Mouse (Mus musculus) ovary, postnatal 14 days (tissue): ENCODE results near the gene Bmpr1b.

ENCODE experiments used
- DNase-seq: peaks from one replicate; pipeline ENCODE4 v3.0.0; 2022; ENCODE audit warnings: low spot score

Bmpr1b gene

DNA sequence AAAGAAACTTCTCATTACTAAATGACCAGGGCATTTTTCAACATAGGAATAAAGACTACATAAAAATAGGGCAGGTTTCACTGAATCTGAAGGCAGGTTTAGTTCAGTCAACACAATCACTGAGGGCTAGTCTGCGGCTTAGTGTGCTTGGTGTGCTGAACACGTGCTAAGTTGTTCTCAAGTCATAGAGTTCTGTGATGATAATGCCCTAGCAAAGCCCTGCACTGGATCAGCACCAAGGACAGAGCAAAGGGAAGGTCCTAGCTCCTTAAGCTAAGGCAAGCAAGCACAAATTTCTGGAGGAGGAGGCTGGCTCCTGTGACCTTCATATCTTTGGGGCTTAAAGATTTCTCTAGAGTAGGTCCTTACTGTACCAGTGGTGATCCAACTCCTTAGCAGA, 357.9 kb downstream of the Bmpr1b start:
- peak; percentile 48 for DNase-seq

DNA sequence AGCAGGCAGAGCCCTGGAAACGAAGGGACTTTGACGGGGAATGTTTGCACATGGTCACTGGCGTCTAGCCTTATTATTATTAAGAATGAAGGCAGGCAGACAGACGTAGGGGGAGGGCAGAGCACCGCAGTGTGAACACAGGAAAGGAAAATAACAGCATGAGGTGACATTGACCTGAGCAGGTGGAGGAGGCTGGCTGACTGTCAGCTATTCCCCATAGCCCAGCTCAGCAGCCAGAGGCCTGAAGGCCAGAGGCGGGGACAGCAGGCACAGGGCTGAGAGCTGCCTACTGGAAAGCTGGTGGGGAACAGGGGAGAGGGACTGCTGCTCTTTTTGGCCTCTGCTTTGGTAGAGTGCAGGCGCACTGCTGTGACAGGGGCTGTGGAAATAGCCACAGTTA, 358.3 kb downstream of the Bmpr1b start:
- DNase-seq: no peak

DNA sequence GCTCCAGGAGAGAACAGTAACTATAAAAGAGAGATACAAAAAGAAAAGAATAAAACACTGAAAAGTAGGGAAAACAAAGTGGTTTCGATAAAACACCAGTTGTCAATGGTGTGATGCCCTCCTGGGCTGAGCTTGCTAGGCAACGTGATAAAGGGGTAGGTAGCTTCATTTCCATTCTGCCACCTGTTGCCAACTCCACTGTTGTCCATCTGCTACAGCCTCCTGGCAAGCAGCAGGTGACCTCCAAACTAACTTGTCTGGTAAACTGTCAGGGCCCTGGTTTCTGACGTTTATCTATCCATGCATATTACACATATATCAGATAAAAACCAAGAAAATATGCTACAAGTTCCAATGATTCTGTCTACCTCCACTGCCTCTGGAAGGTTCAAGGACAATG, 359.6 kb downstream of the Bmpr1b start:
- no peak for DNase-seq

DNA sequence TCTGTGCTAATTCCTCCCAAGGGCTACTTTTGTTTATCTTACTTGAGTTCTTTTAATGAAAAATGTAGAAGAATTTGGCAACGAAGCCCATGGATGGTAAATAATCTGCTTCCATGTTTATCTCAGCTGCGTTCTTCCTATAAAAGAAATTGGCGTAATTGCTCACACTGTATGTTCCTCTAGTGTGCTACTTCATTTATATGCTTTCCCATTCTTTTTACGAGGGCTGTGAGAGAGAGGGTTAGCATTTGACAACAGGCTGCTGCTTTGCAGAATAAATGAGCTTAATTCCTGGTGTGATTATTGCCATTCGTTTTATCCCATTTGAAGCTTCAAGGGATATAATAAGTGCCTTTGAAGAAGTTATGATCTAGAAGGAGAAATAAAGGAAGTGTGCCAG, 365.1 kb downstream of the Bmpr1b start:
- no peak for DNase-seq

DNA sequence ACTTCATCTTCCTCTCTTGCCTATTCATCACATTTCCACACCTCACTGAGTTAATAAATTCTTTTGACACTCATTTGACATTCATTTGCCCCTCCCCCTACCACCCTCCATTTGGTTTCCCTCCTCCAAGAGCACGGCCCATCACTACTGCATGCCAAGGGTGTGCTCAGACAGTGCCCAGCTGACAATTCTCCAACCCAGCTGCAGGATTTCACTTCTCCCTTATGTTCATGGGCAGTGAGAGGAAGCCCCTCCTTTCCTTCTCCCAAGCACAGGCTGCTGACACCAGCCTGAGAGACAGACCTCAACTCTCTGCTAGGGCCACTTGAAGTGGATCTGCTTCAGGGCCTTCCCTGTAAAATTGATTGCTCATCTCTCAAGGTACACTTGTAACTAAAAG, 371.4 kb downstream of the Bmpr1b start:
- no peak for DNase-seq

DNA sequence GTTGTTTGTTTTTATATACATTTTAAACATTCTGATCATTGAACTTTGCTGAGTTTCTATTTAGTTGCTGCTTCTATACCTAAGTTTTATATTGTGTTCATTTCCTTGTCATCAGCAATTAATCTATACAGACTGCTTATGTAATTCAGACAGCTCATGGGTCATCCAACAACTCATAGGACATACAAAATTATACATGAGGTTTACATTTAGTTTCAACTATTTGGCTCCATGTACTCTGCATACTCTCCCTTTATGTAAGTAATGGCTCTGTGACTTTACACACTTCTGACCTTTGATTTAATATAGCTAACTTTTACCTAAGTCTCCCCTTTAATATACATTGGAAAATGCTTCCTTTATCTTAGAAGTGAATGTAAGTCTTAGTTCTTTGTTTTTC, 371.9 kb downstream of the Bmpr1b start:
- no peak for DNase-seq

DNA sequence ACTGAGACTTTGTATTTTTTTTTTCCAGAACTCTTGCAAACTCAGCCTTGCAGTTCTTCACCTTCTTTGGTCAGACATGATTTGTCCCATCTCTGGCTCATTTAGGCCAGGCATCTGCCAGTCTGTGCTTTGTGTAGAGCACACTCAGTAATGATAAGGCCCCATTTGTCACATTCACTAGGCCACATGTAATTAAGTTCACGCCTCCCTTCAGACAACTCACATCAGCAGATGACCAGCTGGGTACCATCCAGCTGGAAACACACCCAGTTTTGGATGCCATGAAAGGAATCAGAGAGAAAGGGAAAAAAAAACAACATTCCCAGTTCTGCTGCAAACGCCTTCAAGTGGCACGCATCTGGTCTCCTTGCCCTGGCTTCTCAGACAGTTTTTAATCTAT, 374.9 kb downstream of the Bmpr1b start:
- no peak for DNase-seq

DNA sequence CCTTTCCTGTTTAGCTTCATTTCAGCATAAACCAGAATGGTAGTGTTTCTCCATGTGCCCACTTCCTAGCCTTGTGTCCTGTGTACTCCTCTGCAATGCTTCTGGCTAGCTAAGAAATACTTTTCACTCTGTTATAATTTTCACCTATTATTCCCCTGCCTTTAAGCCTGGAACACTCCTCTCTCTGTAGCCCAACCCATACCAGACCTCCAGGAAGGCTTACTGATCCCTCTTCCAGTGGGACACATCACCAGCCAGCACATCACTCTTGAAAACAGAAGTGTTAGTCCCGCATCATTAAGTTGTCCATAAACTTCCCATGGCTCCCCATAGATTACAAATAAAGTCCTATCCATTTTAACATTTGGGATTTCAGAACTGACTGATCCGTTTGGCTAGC, 375.5 kb downstream of the Bmpr1b start:
- DNase-seq: no peak

DNA sequence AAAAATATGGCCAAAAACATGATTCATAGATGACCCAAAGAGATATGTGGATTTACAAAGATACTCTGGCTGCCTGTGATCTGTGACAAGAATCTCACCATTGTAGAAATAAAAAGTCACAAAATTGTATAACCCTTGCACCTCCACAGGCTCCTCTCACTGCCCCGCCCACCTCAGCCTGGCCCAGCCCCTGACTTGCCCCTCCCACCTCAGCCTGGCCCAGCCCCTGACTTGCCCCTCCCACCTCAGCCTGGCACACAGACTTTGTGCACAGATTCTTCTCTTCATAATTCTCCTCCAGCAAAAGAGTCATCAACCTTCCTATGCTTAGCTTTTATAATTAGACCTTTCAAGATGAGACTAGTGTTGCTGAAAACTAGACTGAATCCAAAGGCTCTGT, 377.1 kb downstream of the Bmpr1b start:
- DNase-seq: no peak

DNA sequence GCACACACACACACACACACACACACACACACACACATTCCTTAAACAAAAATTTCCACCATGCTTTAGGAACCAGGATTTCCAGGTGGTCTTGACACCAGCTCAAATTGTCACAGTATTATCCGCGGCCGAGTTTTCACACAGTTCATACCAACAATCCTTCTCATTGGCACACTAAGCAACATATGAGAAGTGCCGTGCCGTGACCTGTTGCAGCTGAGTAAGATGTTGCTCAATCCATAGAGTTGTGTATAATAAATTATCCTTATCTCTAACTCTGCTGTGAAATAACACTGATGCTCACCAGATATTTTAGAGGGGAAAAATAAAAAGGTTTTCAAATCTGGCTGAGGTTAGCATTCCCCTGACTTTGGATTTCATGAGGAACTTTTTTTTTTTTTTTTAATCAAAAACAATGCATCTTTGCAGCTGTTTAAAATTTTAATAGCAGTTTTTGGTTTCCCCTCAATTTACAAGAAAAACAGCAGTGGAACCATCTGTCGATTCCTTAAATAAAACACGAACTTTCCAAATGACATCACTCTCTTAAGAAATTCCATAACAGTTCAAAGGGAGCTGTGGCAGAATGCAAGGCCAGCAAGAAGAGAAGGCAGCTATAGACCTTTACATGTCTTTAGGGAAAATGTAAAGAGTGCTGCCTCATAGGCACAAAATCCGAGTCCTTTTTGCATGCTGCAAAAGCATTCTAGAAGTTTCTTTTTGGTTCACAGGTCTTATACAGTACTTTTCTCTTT, 378.0 kb downstream of the Bmpr1b start:
- DNase-seq: no peak
